Mouse (Mus musculus) hindbrain, embryonic 12.5 days (tissue): Measurements from ENCODE around the gene Arl13b. TPM values are rescaled to one million over a fixed set of nuclear protein-coding genes. Genes with fewer than 3 reads are reported as not detected.

Experiments
- ATAC-seq: fragments of 200-750 bp; cut with Nextera tagmentation; 2 replicates; pipeline ENCODE4 v1.8.0; 2017; ENCODE audit warnings: moderate TSS enrichment; ENCODE audit not compliant: low FRiP score
- H3K27ac ChIP-seq: fragments of 300-500 bp; sonication (generic); 2 replicates; pipeline ENCODE4 v1.5.1; 2016; ENCODE audit warnings: mild to moderate bottlenecking
- H3K27me3 ChIP-seq: fragments of 300-500 bp; sonication (generic); 2 replicates; pipeline ENCODE4 v1.6.1; 2016; ENCODE audit warnings: mild to moderate bottlenecking
- H3K36me3 ChIP-seq: fragments of 300-500 bp; sonication (generic); 2 replicates; pipeline ENCODE4 v1.6.1; 2016; ENCODE audit warnings: mild to moderate bottlenecking
- H3K4me1 ChIP-seq: fragments of 300-500 bp; sonication (generic); 2 replicates; pipeline ENCODE4 v1.6.1; 2016
- H3K4me2 ChIP-seq: fragments of 300-500 bp; sonication (generic); replicated peaks from 2 replicates; pipeline ENCODE4 v1.6.1; 2016; ENCODE audit warnings: mild to moderate bottlenecking
- H3K4me3 ChIP-seq: fragments of 300-500 bp; sonication (generic); 2 replicates; pipeline ENCODE4 v1.5.1; 2016; ENCODE audit warnings: mild to moderate bottlenecking
- H3K9ac ChIP-seq: fragments of 300-500 bp; sonication (generic); 2 replicates; pipeline ENCODE4 v1.6.1; 2016; ENCODE audit warnings: mild to moderate bottlenecking, moderate library complexity
- H3K9me3 ChIP-seq: fragments of 300-500 bp; sonication (generic); replicated peaks from 2 replicates; pipeline ENCODE4 v1.6.1; 2016; ENCODE audit warnings: mild to moderate bottlenecking
- whole genome bisulfite sequencing: fragments of 180-500 bp; shearing (Covaris S2); methylation state at CpG from one replicate; pipeline ENCODE4 v1.1.7; 2016; 5-methylcytosine and 5-hydroxymethylcytosine counted together
- polyA plus RNA-seq: library from polyadenylated mRNA; unstranded; fragments of >200 nt; fragmentation: Nextera tagmentation; extraction: Ambion mirVana; gene quantifications from 2 replicates; pipeline ENCODE4 v1.2.1, GENCODE M21; 2016

The Arl13b gene
- polyA plus RNA-seq = 18.6 and 21.0 TPM in 2 replicates

GRCm38 (mm10) chr16:62846498-62847312, at the start of gene Arl13b:
TSS of gene Arl13b (minus strand) at chr16:62847040.
- peak; percentile 100 for ATAC-seq
- Histone ChIP-seq H3K9ac (peak within 1 kb of the TSS; percentile 81), H3K4me3 (peak within 1 kb of the TSS; percentile 90), H3K4me2 (peak within 1 kb of the TSS; percentile 81), H3K27ac (peak within 1 kb of the TSS; percentile 77), H3K36me3 (no peaks in the 10 kb centered on the region), H3K9me3 (no peaks in the 10 kb centered on the region), H3K4me1 (peaks cover 14% of the 10 kb centered on the region), H3K27me3 (no peaks in the 10 kb centered on the region)
- under 1% methylated on average over 51 of the region's 52 CpGs for WGBS

DNA sequence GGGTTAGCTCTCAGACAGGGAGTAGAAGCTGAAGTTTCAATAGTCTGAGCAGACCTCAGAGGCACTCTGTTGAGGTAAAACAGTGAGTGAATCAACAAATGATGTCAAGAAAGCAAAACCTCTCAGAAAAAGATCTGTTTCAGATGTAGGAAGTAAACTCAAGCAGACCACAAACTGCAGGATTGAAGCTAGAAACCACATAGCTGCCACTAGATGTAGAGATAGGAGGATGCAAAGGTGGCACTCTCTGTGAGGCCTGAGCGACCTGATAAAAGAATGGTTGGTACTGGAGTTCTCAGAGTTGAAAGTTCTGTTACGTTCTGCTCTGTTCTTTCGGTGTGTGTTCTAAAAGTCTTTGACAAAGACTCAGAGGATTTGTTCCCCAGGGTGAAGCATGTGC, 49.0 kb upstream of the Arl13b start:
- WGBS = 89% methylated on average over 3 of the region's 3 CpGs
- H3K4me2 ChIP-seq = no peak overlapping the region
- no peaks in the 10 kb centered on the region for H3K4me1 ChIP-seq
- H3K27me3 ChIP-seq = no peaks in the 10 kb centered on the region
- H3K36me3 ChIP-seq = no peaks in the 10 kb centered on the region
- no peak overlapping the region for H3K27ac ChIP-seq
- no peak overlapping the region for H3K4me3 ChIP-seq
- no peaks in the 10 kb centered on the region for H3K9me3 ChIP-seq
- H3K9ac ChIP-seq = no peak overlapping the region
- ATAC-seq = no peak

DNA sequence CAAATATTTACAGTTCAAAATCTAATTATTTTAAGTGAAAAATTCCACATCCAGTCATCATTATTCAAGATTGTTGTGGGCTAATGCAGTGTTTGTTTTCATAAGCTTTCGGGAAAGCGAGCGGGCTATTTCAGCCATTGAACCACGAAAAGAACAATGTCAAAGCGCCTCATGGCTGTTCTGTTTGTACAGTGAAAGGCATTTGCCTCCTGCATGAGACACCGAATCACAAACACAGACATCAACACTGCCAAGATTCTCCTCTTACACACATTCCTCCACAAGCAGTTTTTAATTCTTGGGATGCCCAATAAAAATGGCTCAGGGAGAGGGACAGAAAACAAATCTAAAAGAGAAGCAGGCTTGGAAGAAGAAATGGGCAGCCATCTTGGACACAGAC, 27.2 kb upstream of the Arl13b start:
- no peak for ATAC-seq
- Histone ChIP-seq H3K4me1 (no peaks in the 10 kb centered on the region), H3K36me3 (no peaks in the 10 kb centered on the region), H3K27ac (no peak overlapping the region), H3K4me2 (no peak overlapping the region), H3K9me3 (no peaks in the 10 kb centered on the region), H3K27me3 (no peaks in the 10 kb centered on the region), H3K9ac (no peak overlapping the region), H3K4me3 (no peak overlapping the region)
- WGBS = 78% methylated on average over 6 of the region's 6 CpGs

- Histone ChIP-seq H3K4me2 (no peak overlapping the region), H3K4me1 (no peaks in the 10 kb centered on the region), H3K9me3 (no peaks in the 10 kb centered on the region), H3K27ac (no peak overlapping the region), H3K9ac (no peak overlapping the region), H3K27me3 (no peaks in the 10 kb centered on the region), H3K36me3 (no peaks in the 10 kb centered on the region), H3K4me3 (no peak overlapping the region)
- ATAC-seq = no peak
- WGBS = 61% methylated on average over 4 of the region's 4 CpGs
Observed at GRCm38 (mm10) chr16:62873180-62873579, 26.3 kb upstream of the Arl13b start.

- Histone ChIP-seq H3K9me3 (no peaks in the 10 kb centered on the region), H3K9ac (no peak overlapping the region), H3K4me3 (no peak overlapping the region), H3K4me2 (no peak overlapping the region), H3K27ac (no peak overlapping the region), H3K36me3 (no peaks in the 10 kb centered on the region), H3K4me1 (no peaks in the 10 kb centered on the region), H3K27me3 (no peaks in the 10 kb centered on the region)
- WGBS = 60% methylated on average over 5 of the region's 5 CpGs
- no peak for ATAC-seq
Observed at GRCm38 (mm10) chr16:62872688-62873117, 25.9 kb upstream of the Arl13b start.

DNA sequence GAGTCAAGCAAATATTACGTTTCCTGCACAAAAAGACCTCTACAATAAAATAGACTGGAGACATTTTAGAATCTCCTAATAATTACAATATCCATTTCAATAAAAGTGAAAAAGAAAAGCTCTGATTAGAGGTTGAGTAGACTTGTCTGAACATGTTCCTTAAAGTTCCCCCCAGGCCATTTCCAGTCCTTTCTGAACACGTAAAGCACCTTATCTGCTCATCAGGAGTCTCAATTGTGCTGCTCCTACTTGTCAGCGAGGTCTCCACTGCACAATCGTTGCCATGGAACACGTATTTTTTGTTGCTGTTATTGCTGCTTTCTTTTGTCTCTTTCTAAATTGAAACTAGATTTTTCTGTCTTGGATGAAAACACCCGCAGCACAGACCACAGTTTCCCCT, 14.6 kb upstream of the Arl13b start:
- no peaks in the 10 kb centered on the region for H3K27me3 ChIP-seq
- ATAC-seq = no peak
- WGBS = 72% methylated on average over 6 of the region's 6 CpGs
- no peak overlapping the region for H3K27ac ChIP-seq
- no peaks in the 10 kb centered on the region for H3K9me3 ChIP-seq
- H3K4me3 ChIP-seq = no peak overlapping the region
- H3K9ac ChIP-seq = no peak overlapping the region
- H3K4me1 ChIP-seq = no peaks in the 10 kb centered on the region
- H3K36me3 ChIP-seq = no peaks in the 10 kb centered on the region
- H3K4me2 ChIP-seq = no peak overlapping the region

DNA sequence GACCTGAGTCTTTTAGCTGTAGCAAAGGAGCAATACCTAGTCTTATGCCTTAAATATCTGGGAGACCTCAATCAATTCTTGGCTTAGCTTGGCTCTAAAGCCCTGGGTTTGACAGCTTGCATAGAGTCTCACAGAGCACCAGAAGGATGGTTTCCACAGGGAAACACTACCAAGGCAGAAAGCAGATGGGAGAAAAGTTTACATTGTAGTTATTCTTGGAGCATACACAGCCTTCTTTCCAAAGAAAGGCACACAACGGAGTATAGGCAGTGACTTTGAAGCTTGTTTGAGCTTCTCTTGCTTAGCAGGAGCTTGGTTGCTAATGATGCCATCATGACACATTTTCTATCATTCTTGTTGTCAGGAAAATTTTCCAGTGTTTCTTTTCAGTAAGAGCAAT, 13.3 kb upstream of the Arl13b start:
- Histone ChIP-seq H3K4me3 (no peak overlapping the region), H3K27me3 (no peaks in the 10 kb centered on the region), H3K4me1 (peaks cover 3% of the 10 kb centered on the region; the same call in 1 of the 2 replicates), H3K4me2 (no peak overlapping the region), H3K9me3 (no peaks in the 10 kb centered on the region), H3K36me3 (no peaks in the 10 kb centered on the region), H3K9ac (no peak overlapping the region), H3K27ac (no peak overlapping the region)
- no peak for ATAC-seq
- 91% methylated on average over 1 of the region's 1 CpGs for WGBS

- H3K36me3 ChIP-seq = no peaks in the 10 kb centered on the region
- H3K4me3 ChIP-seq = no peak overlapping the region
- H3K27me3 ChIP-seq = no peaks in the 10 kb centered on the region
- H3K9me3 ChIP-seq = no peaks in the 10 kb centered on the region
- no peak for ATAC-seq
- H3K4me2 ChIP-seq = no peak overlapping the region
- H3K27ac ChIP-seq = no peak overlapping the region
- WGBS = 97% methylated on average over 1 of the region's 1 CpGs
- no peak overlapping the region for H3K9ac ChIP-seq
- peaks cover 7% of the 10 kb centered on the region; the same call in 1 of the 2 replicates for H3K4me1 ChIP-seq
Observed at GRCm38 (mm10) chr16:62858018-62858417, 11.2 kb upstream of the Arl13b start.

GRCm38 (mm10) chr16:62857498-62857897, 10.7 kb upstream of the Arl13b start:
- H3K4me1 ChIP-seq = peaks cover 7% of the 10 kb centered on the region; the same call in 1 of the 2 replicates
- no peak overlapping the region for H3K9ac ChIP-seq
- no peak overlapping the region for H3K4me2 ChIP-seq
- ATAC-seq = no peak
- WGBS = 94% methylated on average over 2 of the region's 2 CpGs
- no peaks in the 10 kb centered on the region for H3K27me3 ChIP-seq
- H3K27ac ChIP-seq = no peak overlapping the region
- H3K36me3 ChIP-seq = no peaks in the 10 kb centered on the region
- no peaks in the 10 kb centered on the region for H3K9me3 ChIP-seq
- no peak overlapping the region for H3K4me3 ChIP-seq

DNA sequence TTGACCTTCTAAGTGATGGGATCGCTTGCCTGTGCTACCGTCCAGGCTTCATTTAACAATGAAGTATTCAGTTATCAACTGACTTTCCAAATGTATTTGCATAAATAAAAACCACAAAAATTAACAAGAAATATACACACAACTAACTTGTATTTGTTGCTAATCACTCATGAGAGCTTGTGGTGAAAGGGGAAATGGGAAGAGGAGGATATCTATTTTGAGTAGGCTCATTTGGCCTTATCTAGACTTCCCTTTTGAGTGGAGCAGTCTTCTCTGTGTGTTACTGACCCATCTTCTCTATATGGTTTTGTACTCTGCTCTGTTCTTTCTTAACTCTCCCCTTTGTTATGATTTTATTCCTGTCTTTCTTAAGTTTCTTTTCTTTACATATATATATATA, 9.4 kb upstream of the Arl13b start:
- Histone ChIP-seq H3K27me3 (no peaks in the 10 kb centered on the region), H3K27ac (no peak overlapping the region), H3K9ac (no peak overlapping the region), H3K4me1 (peaks cover 7% of the 10 kb centered on the region; the same call in 1 of the 2 replicates), H3K9me3 (no peaks in the 10 kb centered on the region), H3K4me3 (no peak overlapping the region), H3K36me3 (no peaks in the 10 kb centered on the region), H3K4me2 (no peak overlapping the region)
- no peak for ATAC-seq
- 95% methylated on average over 2 of the region's 2 CpGs for WGBS

DNA sequence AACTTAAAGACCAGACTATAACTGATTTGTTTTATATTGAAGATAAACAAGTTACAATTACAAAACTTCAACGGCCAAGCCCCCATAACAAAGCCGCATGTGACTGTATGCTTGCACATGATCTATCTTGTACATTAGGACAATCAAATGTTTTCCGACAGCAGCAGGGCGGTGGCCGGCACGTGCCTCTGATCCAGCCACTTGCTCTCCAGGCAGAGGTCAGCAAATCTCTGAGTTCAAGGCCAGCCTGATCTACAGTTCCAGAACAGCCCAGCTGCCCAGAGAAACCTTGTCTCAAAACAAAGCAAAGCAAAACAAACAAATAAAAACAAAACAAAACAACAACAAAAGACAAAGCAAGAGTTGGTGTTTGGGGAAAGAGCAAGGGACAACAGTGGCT, 8.5 kb upstream of the Arl13b start:
- H3K9ac ChIP-seq = no peak overlapping the region
- H3K27me3 ChIP-seq = no peaks in the 10 kb centered on the region
- H3K36me3 ChIP-seq = no peaks in the 10 kb centered on the region
- H3K4me1 ChIP-seq = peaks cover 7% of the 10 kb centered on the region; the same call in 1 of the 2 replicates
- H3K4me2 ChIP-seq = no peak overlapping the region
- no peak overlapping the region for H3K4me3 ChIP-seq
- no peak overlapping the region for H3K27ac ChIP-seq
- H3K9me3 ChIP-seq = no peaks in the 10 kb centered on the region
- WGBS = 69% methylated on average over 6 of the region's 6 CpGs
- ATAC-seq = no peak

DNA sequence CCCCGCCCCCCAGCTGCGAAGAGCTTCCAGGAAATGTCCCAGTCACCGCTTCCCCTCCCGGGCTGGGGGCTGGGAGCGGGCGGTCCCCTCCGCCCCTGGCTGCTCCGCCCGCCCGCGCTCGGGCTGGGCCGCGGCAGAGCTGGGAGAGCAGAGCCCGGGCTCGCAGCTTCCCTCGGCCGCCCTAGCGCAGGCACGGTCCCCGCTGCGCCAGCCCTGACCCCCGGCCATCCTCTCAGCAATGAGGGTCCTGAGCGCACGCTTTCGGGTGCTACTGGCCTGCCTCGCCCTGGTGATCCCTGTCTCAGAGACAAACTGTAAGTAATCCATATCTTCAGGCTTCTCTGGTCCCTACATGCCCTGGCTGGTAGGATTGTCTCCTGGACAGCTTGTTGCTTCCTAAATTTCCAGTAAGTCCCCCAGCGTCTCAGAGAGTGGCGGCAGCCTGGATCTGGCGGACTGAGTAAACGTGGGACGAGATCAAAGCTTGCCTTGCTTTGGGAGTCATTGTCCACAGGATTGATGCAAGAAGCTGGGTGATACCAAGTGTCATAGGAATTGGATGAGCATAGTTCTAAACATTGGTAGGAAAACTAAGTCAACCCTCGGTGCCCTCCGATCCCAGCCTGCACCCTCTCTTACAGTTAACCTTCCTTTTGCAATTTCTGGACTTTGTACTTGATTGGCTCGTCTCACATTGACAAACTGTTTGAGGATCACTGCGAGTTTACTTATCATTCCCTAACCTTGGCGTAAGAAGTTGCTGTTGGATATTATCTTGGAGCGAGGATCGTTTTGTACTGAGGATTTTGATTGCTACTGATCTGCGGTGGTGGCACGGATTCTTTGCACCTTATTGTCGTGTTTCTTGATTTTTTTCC, 7.6 kb upstream of the Arl13b start, which contains the start of gene Pros1:
Gene Pros1, plus strand, starts transcription at position 117 of the 878 bp plus-strand sequence.
- peaks cover 7% of the 10 kb centered on the region; the same call in 1 of the 2 replicates for H3K4me1 ChIP-seq
- no peak within 1 kb of the TSS for H3K27ac ChIP-seq
- peak; percentile 94 for ATAC-seq
- peak within 1 kb of the TSS; percentile 55 for H3K4me3 ChIP-seq
- no peaks in the 10 kb centered on the region for H3K36me3 ChIP-seq
- H3K9ac ChIP-seq = peak within 1 kb of the TSS; percentile 73
- 7% methylated on average over 29 of the region's 42 CpGs for WGBS
- no peaks in the 10 kb centered on the region for H3K27me3 ChIP-seq
- H3K9me3 ChIP-seq = no peaks in the 10 kb centered on the region
- peak within 1 kb of the TSS; percentile 76 for H3K4me2 ChIP-seq
